Mouse (Mus musculus) limb, embryonic 15.5 days (tissue): ENCODE measurements around the gene Gm29666. TPM values are rescaled to one million over a fixed set of nuclear protein-coding genes. Genes with fewer than 3 reads are reported as not detected.
"Not testable (repeated sequence)": the region's sequence is repeated elsewhere in the genome, so short reads cannot be mapped to it uniquely, and the experiment has no call there.

Experiments used
- ATAC-seq: fragments of 200-750 bp; cut with Nextera tagmentation; 2 replicates; pipeline ENCODE4 v1.8.0; 2017; ENCODE audit warnings: low read depth, moderate TSS enrichment; ENCODE audit not compliant: insufficient number of reproducible peaks, low FRiP score, low TSS enrichment
- H3K27ac ChIP-seq: fragments of 300-500 bp; sonication (generic); 2 replicates; pipeline ENCODE4 v1.5.1; 2015; ENCODE audit warnings: moderate library complexity, mild to moderate bottlenecking, inconsistent platforms
- H3K27me3 ChIP-seq: fragments of 300-500 bp; sonication (generic); 2 replicates; pipeline ENCODE4 v1.6.1; 2015; ENCODE audit warnings: inconsistent platforms
- H3K36me3 ChIP-seq: fragments of 300-500 bp; sonication (generic); 2 replicates; pipeline ENCODE4 v1.6.1; 2015; ENCODE audit warnings: inconsistent platforms
- H3K4me1 ChIP-seq: fragments of 300-500 bp; sonication (generic); 2 replicates; pipeline ENCODE4 v1.6.1; 2015; ENCODE audit warnings: inconsistent platforms
- H3K4me2 ChIP-seq: fragments of 300-500 bp; sonication (generic); 2 replicates; pipeline ENCODE4 v1.6.1; 2015; ENCODE audit warnings: mild to moderate bottlenecking, inconsistent platforms
- H3K4me3 ChIP-seq: fragments of 300-500 bp; sonication (generic); 2 replicates; pipeline ENCODE4 v1.5.1; 2015; ENCODE audit warnings: mild to moderate bottlenecking, inconsistent platforms
- H3K9ac ChIP-seq: fragments of 300-500 bp; sonication (generic); 2 replicates; pipeline ENCODE4 v1.6.1; 2015; ENCODE audit warnings: inconsistent platforms
- H3K9me3 ChIP-seq: fragments of 300-500 bp; sonication (generic); 2 replicates; pipeline ENCODE4 v1.6.1; 2016; ENCODE audit warnings: inconsistent platforms
- WGBS: fragments of 180-500 bp; shearing (Covaris S2); methylation state at CpG from one replicate; pipeline ENCODE4 v1.1.7; 2015; 5-methylcytosine and 5-hydroxymethylcytosine counted together
- polyA plus RNA-seq: library from polyadenylated mRNA; unstranded; fragments of >200 nt; fragmentation: Nextera tagmentation; extraction: Ambion mirVana; gene quantifications from 2 replicates; pipeline ENCODE4 v1.2.1, GENCODE M21; 2015

Gm29666 gene
- polyA plus RNA-seq, 1 experiment from 2014 or later, result 0.60 TPM

- no peak for ATAC-seq
- 19% methylated on average over 7 of the region's 7 CpGs for WGBS
- H3K4me2 ChIP-seq, result no peak overlapping the region
These were observed 21.8 kb downstream of the Gm29666 start for GRCm38 (mm10) chr15:84898077-84898476.

GRCm38 (mm10) chr15:84896664-84897063, 23.2 kb downstream of the Gm29666 start:
- Histone ChIP-seq H3K4me3 (no peak overlapping the region), H3K9me3 (no peaks in the 10 kb centered on the region), H3K36me3 (no peaks in the 10 kb centered on the region), H3K27ac (no peak overlapping the region), H3K9ac (no peak overlapping the region), H3K4me2 (no peak overlapping the region), H3K27me3 (0 out of 2 replicates have a peak, but pooled peaks cover 3% of the 10 kb centered on the region), H3K4me1 (peaks cover 12% of the 10 kb centered on the region)
- WGBS, result 45% methylated on average over 1 of the region's 1 CpGs
- ATAC-seq, result no peak

More at GRCm38 (mm10) chr15:84898077-84898476, 21.8 kb downstream of the Gm29666 start:
- H3K4me3 ChIP-seq, result no peak overlapping the region
- H3K36me3 ChIP-seq, result no peaks in the 10 kb centered on the region
- H3K4me1 ChIP-seq, result peaks cover 12% of the 10 kb centered on the region
- H3K27ac ChIP-seq, result no peak overlapping the region
- no peaks in the 10 kb centered on the region for H3K9me3 ChIP-seq
- H3K9ac ChIP-seq, result no peak overlapping the region
- 0 out of 2 replicates have a peak, but pooled peaks cover 3% of the 10 kb centered on the region for H3K27me3 ChIP-seq

GRCm38 (mm10) chr15:84896216-84896615, 23.6 kb downstream of the Gm29666 start:
- not testable (repeated sequence) for H3K4me2 ChIP-seq, H3K9me3 ChIP-seq, H3K27ac ChIP-seq, H3K4me3 ChIP-seq, H3K9ac ChIP-seq, ATAC-seq, H3K27me3 ChIP-seq, H3K36me3 ChIP-seq
- H3K4me1 ChIP-seq, result peaks cover 12% of the 10 kb centered on the region
- WGBS, result 54% methylated on average over 10 of the region's 10 CpGs

DNA sequence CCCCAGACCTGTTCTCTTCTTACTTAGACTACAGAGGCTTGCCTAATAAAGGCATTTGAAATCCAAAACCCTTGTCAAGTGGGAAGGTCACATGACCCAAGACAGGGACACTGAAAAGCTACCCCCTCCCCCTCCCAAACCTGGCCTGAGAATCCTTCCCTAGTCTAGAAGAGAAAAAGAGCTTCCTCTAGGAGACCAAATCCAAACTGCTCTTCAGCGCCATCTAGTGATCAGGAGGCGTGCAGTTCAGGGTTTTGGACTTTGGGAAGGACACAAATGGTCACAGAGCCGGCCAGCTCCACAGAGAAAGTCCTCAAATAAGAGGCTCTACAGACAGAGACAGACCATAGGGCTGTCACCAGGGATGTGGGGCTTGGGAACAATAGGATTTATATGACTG, 28.2 kb downstream of the Gm29666 start:
- H3K4me3 ChIP-seq, result no peak overlapping the region
- H3K27ac ChIP-seq, result no peak overlapping the region
- H3K4me2 ChIP-seq, result no peak overlapping the region
- WGBS, result 2% methylated on average over 3 of the region's 3 CpGs
- ATAC-seq, result no peak
- H3K9ac ChIP-seq, result no peak overlapping the region
- no peaks in the 10 kb centered on the region for H3K36me3 ChIP-seq
- H3K27me3 ChIP-seq, result no peaks in the 10 kb centered on the region
- H3K9me3 ChIP-seq, result no peaks in the 10 kb centered on the region
- H3K4me1 ChIP-seq, result no peaks in the 10 kb centered on the region

DNA sequence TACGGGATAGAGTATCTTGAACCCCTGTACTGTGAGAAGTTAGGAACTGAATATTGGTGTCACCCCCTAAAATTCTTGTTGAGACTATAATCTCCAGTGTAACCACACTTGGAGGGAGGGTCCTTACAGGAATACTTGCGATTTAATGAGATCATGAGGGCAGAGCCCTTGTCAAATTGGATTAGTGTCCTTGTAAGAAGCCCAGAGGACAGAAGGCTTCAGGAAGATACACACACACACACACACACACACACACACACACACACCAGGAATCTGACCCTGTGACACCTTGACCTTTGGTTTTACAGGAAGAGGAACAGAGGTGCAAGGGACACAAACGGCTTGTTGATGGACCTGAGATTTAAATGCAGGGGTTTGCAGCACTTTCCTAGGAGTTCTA, 28.6 kb downstream of the Gm29666 start:
- H3K9ac ChIP-seq, result no peak overlapping the region
- WGBS, result 42% methylated on average over 3 of the region's 3 CpGs
- no peaks in the 10 kb centered on the region for H3K36me3 ChIP-seq
- no peak overlapping the region for H3K4me2 ChIP-seq
- no peaks in the 10 kb centered on the region for H3K9me3 ChIP-seq
- H3K4me3 ChIP-seq, result no peak overlapping the region
- H3K27me3 ChIP-seq, result no peaks in the 10 kb centered on the region
- H3K4me1 ChIP-seq, result no peaks in the 10 kb centered on the region
- H3K27ac ChIP-seq, result no peak overlapping the region
- ATAC-seq, result no peak

DNA sequence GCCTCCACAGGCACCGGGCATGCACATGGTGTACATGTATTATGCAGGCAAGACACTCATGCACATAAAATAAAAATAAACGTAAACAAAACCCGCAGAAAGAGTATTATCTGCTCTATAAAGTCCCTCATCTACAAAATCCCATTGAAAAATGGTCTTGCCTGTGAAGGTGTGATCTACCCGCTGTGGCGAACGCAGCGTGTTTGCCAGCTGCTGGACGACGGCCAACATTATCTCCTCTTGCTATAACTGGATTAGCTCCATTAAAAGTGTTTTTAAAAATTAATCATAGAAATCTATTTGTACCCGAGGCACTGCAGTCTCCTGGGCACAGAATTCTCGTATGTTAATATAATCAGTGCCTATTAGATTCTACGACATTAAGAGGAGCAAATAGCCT, 31.8 kb downstream of the Gm29666 start:
- H3K27ac ChIP-seq, result no peak overlapping the region
- no peaks in the 10 kb centered on the region for H3K9me3 ChIP-seq
- 73% methylated on average over 12 of the region's 12 CpGs for WGBS
- H3K36me3 ChIP-seq, result no peaks in the 10 kb centered on the region
- H3K27me3 ChIP-seq, result no peaks in the 10 kb centered on the region
- no peak for ATAC-seq
- no peak overlapping the region for H3K4me3 ChIP-seq
- no peaks in the 10 kb centered on the region for H3K4me1 ChIP-seq
- H3K9ac ChIP-seq, result no peak overlapping the region
- H3K4me2 ChIP-seq, result no peak overlapping the region

GRCm38 (mm10) chr15:84877029-84877815, 42.6 kb downstream of the Gm29666 start:
- no peak overlapping the region for H3K9ac ChIP-seq
- no peak for ATAC-seq
- H3K27ac ChIP-seq, result no peak overlapping the region
- H3K9me3 ChIP-seq, result no peaks in the 10 kb centered on the region
- no peak overlapping the region for H3K4me3 ChIP-seq
- 85% methylated on average over 12 of the region's 12 CpGs for WGBS
- H3K36me3 ChIP-seq, result no peaks in the 10 kb centered on the region
- H3K27me3 ChIP-seq, result no peaks in the 10 kb centered on the region
- no peaks in the 10 kb centered on the region for H3K4me1 ChIP-seq
- H3K4me2 ChIP-seq, result no peak overlapping the region

DNA sequence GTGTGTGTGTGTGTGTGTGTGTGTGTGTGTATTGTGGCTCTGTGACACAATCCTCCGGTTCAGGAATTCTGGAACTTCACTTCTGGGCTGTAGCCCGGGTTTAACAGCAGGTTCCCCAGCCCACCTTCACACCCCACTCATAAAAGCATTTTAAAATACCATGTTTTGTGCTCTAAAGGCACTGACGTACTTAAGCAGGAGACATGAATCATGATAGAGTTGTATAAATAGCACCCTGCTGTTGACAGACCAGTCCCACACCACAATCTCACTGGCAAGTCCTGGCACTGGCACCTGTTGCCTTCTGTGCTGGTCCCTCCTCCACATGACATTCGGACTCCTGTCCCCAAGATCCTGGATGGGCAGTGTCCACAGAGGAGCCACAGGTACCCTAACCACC, 46.0 kb downstream of the Gm29666 start:
- no peak overlapping the region for H3K27ac ChIP-seq
- WGBS, result 68% methylated on average over 4 of the region's 4 CpGs

GRCm38 (mm10) chr15:84873079-84873478, 46.8 kb downstream of the Gm29666 start:
- WGBS, result 82% methylated on average over 11 of the region's 11 CpGs
- H3K27me3 ChIP-seq, result no peaks in the 10 kb centered on the region

More for the DNA sequence above, 46.0 kb downstream of the Gm29666 start:
- Histone ChIP-seq H3K36me3 (no peaks in the 10 kb centered on the region), H3K4me1 (no peaks in the 10 kb centered on the region), H3K4me2 (no peak overlapping the region), H3K4me3 (no peak overlapping the region), H3K27me3 (no peaks in the 10 kb centered on the region), H3K9ac (no peak overlapping the region), H3K9me3 (no peaks in the 10 kb centered on the region)
- ATAC-seq, result no peak

GRCm38 (mm10) chr15:84871802-84872201, 48.0 kb downstream of the Gm29666 start:
- Histone ChIP-seq H3K27ac (no peak overlapping the region), H3K4me3 (no peak overlapping the region), H3K27me3 (no peaks in the 10 kb centered on the region), H3K9ac (no peak overlapping the region), H3K9me3 (no peaks in the 10 kb centered on the region), H3K4me1 (no peaks in the 10 kb centered on the region), H3K4me2 (no peak overlapping the region), H3K36me3 (no peaks in the 10 kb centered on the region)
- WGBS, result 66% methylated on average over 3 of the region's 3 CpGs
- no peak for ATAC-seq

More at GRCm38 (mm10) chr15:84873079-84873478, 46.8 kb downstream of the Gm29666 start:
- Histone ChIP-seq H3K9ac (no peak overlapping the region), H3K4me1 (no peaks in the 10 kb centered on the region), H3K9me3 (no peaks in the 10 kb centered on the region), H3K4me2 (no peak overlapping the region), H3K4me3 (no peak overlapping the region), H3K27ac (no peak overlapping the region), H3K36me3 (no peaks in the 10 kb centered on the region)
- no peak for ATAC-seq

DNA sequence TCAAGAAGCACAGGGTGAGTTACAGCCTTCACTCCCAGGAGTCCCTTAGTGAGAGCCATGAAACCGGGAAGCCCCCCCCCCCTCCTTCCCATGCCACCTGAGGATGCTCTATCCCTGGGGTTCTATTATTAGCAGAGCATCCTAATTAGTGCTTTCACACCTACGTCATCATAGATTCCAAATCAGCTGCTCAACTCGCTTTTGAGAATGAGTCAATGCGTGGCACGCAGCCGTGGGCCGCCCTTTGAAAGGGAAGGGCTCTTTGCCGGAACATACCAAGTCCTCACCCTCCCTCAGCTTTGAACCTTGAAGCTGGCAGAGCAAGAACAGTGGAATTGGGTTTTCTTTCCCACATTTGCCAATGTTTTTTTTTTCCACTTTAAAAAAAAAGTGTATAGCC, 57.9 kb downstream of the Gm29666 start:
- Histone ChIP-seq H3K4me1 (0 out of 2 replicates have a peak, but pooled peaks cover 2% of the 10 kb centered on the region), H3K27me3 (peaks cover 6% of the 10 kb centered on the region; the same call in 1 of the 2 replicates), H3K9ac (no peak overlapping the region), H3K4me3 (no peak overlapping the region), H3K4me2 (no peak overlapping the region), H3K9me3 (no peaks in the 10 kb centered on the region), H3K27ac (no peak overlapping the region), H3K36me3 (no peaks in the 10 kb centered on the region)
- WGBS, result 84% methylated on average over 8 of the region's 8 CpGs
- ATAC-seq, result no peak
